Mouse (Mus musculus): ENCODE results near the gene BC049730.
"Not testable (repeated sequence)": the region's sequence is repeated elsewhere in the genome, so short reads cannot be mapped to it uniquely, and the experiment has no call there.

BC049730 gene

GRCm38 (mm10) chr7:24708832-24709292 lies at the start of gene BC049730:
Gene BC049730 (plus strand): TSS chr7:24709242.
- DNase-seq (ENCODE audit: low spot score in 2 of 2), result no peak

- DNase-seq (ENCODE audit: low spot score in 2 of 2), result no peak
Measured at GRCm38 (mm10) chr7:24659737-24660357, 49.2 kb upstream of the BC049730 start.

GRCm38 (mm10) chr7:24661118-24661904 lies 47.7 kb upstream of the BC049730 start:
- DNase-seq (ENCODE audit: low spot score in 2 of 2), result peak; percentile 15 to 18

GRCm38 (mm10) chr7:24662575-24662974 lies 46.5 kb upstream of the BC049730 start:
- peak; percentile 58 to 81 for DNase-seq (ENCODE audit: low spot score in 2 of 2)

- no peak for DNase-seq (ENCODE audit: low spot score in 2 of 2)
Measured at GRCm38 (mm10) chr7:24664301-24664700, 44.7 kb upstream of the BC049730 start.

GRCm38 (mm10) chr7:24664959-24665358 lies 44.1 kb upstream of the BC049730 start:
- no peak for DNase-seq (ENCODE audit: low spot score in 2 of 2)

- no peak for DNase-seq (ENCODE audit: low spot score in 2 of 2)
Measured at GRCm38 (mm10) chr7:24671944-24672439, 37.0 kb upstream of the BC049730 start.

- DNase-seq (ENCODE audit: low spot score in 2 of 2), result no peak
Measured at GRCm38 (mm10) chr7:24676575-24676974, 32.5 kb upstream of the BC049730 start, which contains the start of gene Tex101. Gene Tex101 (minus strand): TSS chr7:24676675.

- DNase-seq (ENCODE audit: low spot score in 2 of 2), result peak in 1 of 2 experiments; percentile 47
Measured at GRCm38 (mm10) chr7:24684121-24684520, 24.9 kb upstream of the BC049730 start.

GRCm38 (mm10) chr7:24687519-24687918 lies 21.5 kb upstream of the BC049730 start:
- DNase-seq (ENCODE audit: low spot score in 2 of 2), result not testable (repeated sequence)

- not testable (repeated sequence) for DNase-seq (ENCODE audit: low spot score in 2 of 2)
Measured at GRCm38 (mm10) chr7:24692693-24693092, 16.3 kb upstream of the BC049730 start.

- not testable (repeated sequence) for DNase-seq (ENCODE audit: low spot score in 2 of 2)
Measured at GRCm38 (mm10) chr7:24697891-24698290, 11.2 kb upstream of the BC049730 start.

GRCm38 (mm10) chr7:24702841-24703240 lies 6.2 kb upstream of the BC049730 start:
- not testable (repeated sequence) for DNase-seq (ENCODE audit: low spot score in 2 of 2)

GRCm38 (mm10) chr7:24715039-24715438 lies 6.0 kb downstream of the BC049730 start:
- DNase-seq (ENCODE audit: low spot score in 2 of 2), result no peak

GRCm38 (mm10) chr7:24726808-24727207 lies 17.8 kb downstream of the BC049730 start, which contains the start of gene Gm4763:
Gene Gm4763 (minus strand): TSS chr7:24726908.
- not testable (repeated sequence) for DNase-seq (ENCODE audit: low spot score in 2 of 2)

GRCm38 (mm10) chr7:24735970-24736670 lies 27.1 kb downstream of the BC049730 start:
- DNase-seq (ENCODE audit: low spot score in 2 of 2), result peak in 1 of 2 experiments; percentile 35

GRCm38 (mm10) chr7:24750695-24751094 lies 41.7 kb downstream of the BC049730 start:
- DNase-seq (ENCODE audit: low spot score in 2 of 2), result no peak

GRCm38 (mm10) chr7:24751610-24752009 lies 42.6 kb downstream of the BC049730 start:
- no peak for DNase-seq (ENCODE audit: low spot score in 2 of 2)

GRCm38 (mm10) chr7:24753476-24753875 lies 44.4 kb downstream of the BC049730 start:
- DNase-seq (ENCODE audit: low spot score in 2 of 2), result no peak

GRCm38 (mm10) chr7:24758520-24758919 lies 49.5 kb downstream of the BC049730 start:
- no peak for DNase-seq (ENCODE audit: low spot score in 2 of 2)

- no peak for DNase-seq (ENCODE audit: low spot score in 2 of 2)
Measured at GRCm38 (mm10) chr7:24760211-24760610, 51.2 kb downstream of the BC049730 start, which contains the start of gene Cd177. Gene Cd177 (minus strand): TSS chr7:24760311.

GRCm38 (mm10) chr7:24761161-24761560 lies 52.1 kb downstream of the BC049730 start:
- no peak for DNase-seq (ENCODE audit: low spot score in 2 of 2)
